Mouse (Mus musculus): ENCODE measurements around the gene Sertad3. TPM values are rescaled to one million over a fixed set of nuclear protein-coding genes. Genes with fewer than 3 reads are reported as not detected.
"Not testable (repeated sequence)": the region's sequence is repeated elsewhere in the genome, so short reads cannot be mapped to it uniquely, and the experiment has no call there.

The Sertad3 gene
- polyA plus RNA-seq, 1 experiment from 2014 or later = 11.3 TPM

DNA sequence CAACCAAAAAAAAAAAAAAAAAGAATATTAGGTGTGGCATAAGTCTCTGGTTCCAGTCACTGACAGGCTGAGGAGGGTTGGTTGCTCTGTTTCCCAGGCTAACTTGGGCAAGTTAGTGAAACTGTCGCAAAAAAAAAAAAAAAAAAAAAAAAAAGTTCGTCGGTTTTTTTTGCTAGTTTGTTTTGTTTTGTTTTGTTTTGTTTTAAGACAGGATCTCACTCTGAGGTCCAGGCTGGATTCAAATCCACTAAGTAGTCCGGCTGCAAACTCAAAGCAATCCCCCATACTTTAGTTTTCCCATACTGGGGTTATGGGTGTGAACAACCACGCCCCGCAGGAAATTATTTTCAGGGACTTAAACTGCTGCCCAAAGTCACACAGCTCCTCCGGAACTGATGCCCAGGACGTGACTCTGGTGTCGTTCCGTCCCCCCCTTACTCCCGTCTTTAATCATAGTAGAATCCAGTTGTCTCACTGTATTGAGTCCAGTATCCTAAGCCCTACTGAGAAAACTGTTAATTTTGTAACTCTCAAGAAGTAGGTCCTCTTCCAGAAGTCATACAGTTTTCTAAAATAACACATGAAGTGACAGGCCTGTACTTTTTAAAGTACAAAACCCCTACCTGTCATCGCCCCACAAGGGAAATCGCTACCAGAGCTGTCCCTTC is 12.7 kb downstream of the Sertad3 start:
- Histone ChIP-seq H3K27ac (replicated peaks) (peak overlapping the region; percentile 88), H3K4me1 (replicated peaks) (peaks cover 30% of the 10 kb centered on the region), H3K4me2 (peak overlapping the region; percentile 70), H3K9ac (peak overlapping the region; percentile 28), H3K36me3 (no peaks in the 10 kb centered on the region), H3K27me3 (no peaks in the 10 kb centered on the region), H3K4me3 (peak overlapping the region; percentile 70), H3K9me3 (no peaks in the 10 kb centered on the region)
- 7% methylated on average over 13 of the region's 13 CpGs for WGBS
- ATAC-seq (ENCODE audit: low FRiP score, low read depth) = peak; percentile 16

- H3K9ac ChIP-seq = peak within 1 kb of the TSS; percentile 70
- peaks cover 23% of the 10 kb centered on the region for H3K4me1 ChIP-seq (replicated peaks)
- WGBS = under 1% methylated on average over 80 of the region's 80 CpGs
- H3K27me3 ChIP-seq = no peaks in the 10 kb centered on the region
- H3K4me2 ChIP-seq = peak within 1 kb of the TSS; percentile 70
- H3K4me3 ChIP-seq = peak within 1 kb of the TSS; percentile 70
- no peaks in the 10 kb centered on the region for H3K36me3 ChIP-seq
- H3K9me3 ChIP-seq = no peaks in the 10 kb centered on the region
- H3K27ac ChIP-seq (replicated peaks) = peak within 1 kb of the TSS; percentile 88
- ATAC-seq (ENCODE audit: low FRiP score, low read depth) = peak; percentile 98
These were observed 13.5 kb downstream of the Sertad3 start, which contains the start of gene Sertad1 for GRCm38 (mm10) chr7:27486770-27487697. TSS of gene Sertad1 (plus strand) at chr7:27486910.

- Histone ChIP-seq H3K4me3 (peak overlapping the region; percentile 70), H3K9me3 (no peaks in the 10 kb centered on the region), H3K36me3 (no peaks in the 10 kb centered on the region), H3K9ac (peak overlapping the region; percentile 70; the same call in 1 of the 2 replicates), H3K4me2 (peak overlapping the region; percentile 70), H3K4me1 (replicated peaks) (peaks cover 23% of the 10 kb centered on the region), H3K27ac (replicated peaks) (peak overlapping the region; percentile 88), H3K27me3 (no peaks in the 10 kb centered on the region)
- ATAC-seq (ENCODE audit: low FRiP score, low read depth) = no peak
- 3% methylated on average over 13 of the region's 13 CpGs for WGBS
These were observed 14.2 kb downstream of the Sertad3 start for GRCm38 (mm10) chr7:27487740-27488268.

- Histone ChIP-seq H3K9me3 (no peaks in the 10 kb centered on the region), H3K4me1 (replicated peaks) (peaks cover 23% of the 10 kb centered on the region), H3K27me3 (no peaks in the 10 kb centered on the region), H3K4me2 (no peak overlapping the region), H3K27ac (replicated peaks) (no peak overlapping the region), H3K4me3 (no peak overlapping the region), H3K36me3 (no peaks in the 10 kb centered on the region), H3K9ac (no peak overlapping the region)
- 93% methylated on average over 24 of the region's 25 CpGs for WGBS
- ATAC-seq (ENCODE audit: low FRiP score, low read depth) = no peak
These were observed 15.8 kb downstream of the Sertad3 start for GRCm38 (mm10) chr7:27489270-27489869.

- WGBS = 40% methylated on average over 4 of the region's 4 CpGs
- no peaks in the 10 kb centered on the region for H3K27me3 ChIP-seq
- no peaks in the 10 kb centered on the region for H3K9me3 ChIP-seq
- ATAC-seq (ENCODE audit: low FRiP score, low read depth) = no peak
- no peaks in the 10 kb centered on the region for H3K36me3 ChIP-seq
- H3K4me2 ChIP-seq = peak overlapping the region; percentile 52
- H3K9ac ChIP-seq = no peak overlapping the region; the same call in 1 of the 2 replicates
- peak overlapping the region; percentile 31 for H3K4me3 ChIP-seq
- H3K27ac ChIP-seq (replicated peaks) = peak overlapping the region; percentile 62
- peaks cover 23% of the 10 kb centered on the region for H3K4me1 ChIP-seq (replicated peaks)
These were observed 16.6 kb downstream of the Sertad3 start for GRCm38 (mm10) chr7:27490227-27490542.

- Histone ChIP-seq H3K36me3 (no peaks in the 10 kb centered on the region), H3K4me1 (replicated peaks) (peaks cover 23% of the 10 kb centered on the region), H3K9ac (no peak overlapping the region; the same call in 1 of the 2 replicates), H3K27me3 (no peaks in the 10 kb centered on the region), H3K27ac (replicated peaks) (peak overlapping the region; percentile 62), H3K4me3 (peak overlapping the region; percentile 31), H3K4me2 (peak overlapping the region; percentile 52), H3K9me3 (no peaks in the 10 kb centered on the region)
- WGBS = 2% methylated on average over 32 of the region's 33 CpGs
- 0 out of 2 replicates have a peak, but pooled peaks have one; percentile 12 for ATAC-seq (ENCODE audit: low FRiP score, low read depth)
These were observed 17.2 kb downstream of the Sertad3 start for GRCm38 (mm10) chr7:27490543-27491329.

GRCm38 (mm10) chr7:27491856-27492255 is 18.3 kb downstream of the Sertad3 start:
- no peaks in the 10 kb centered on the region for H3K9me3 ChIP-seq
- no peak overlapping the region for H3K9ac ChIP-seq
- no peak for ATAC-seq (ENCODE audit: low FRiP score, low read depth)
- no peaks in the 10 kb centered on the region for H3K36me3 ChIP-seq
- H3K4me3 ChIP-seq = no peak overlapping the region
- H3K4me1 ChIP-seq (replicated peaks) = peaks cover 18% of the 10 kb centered on the region
- no peak overlapping the region for H3K4me2 ChIP-seq
- WGBS = 76% methylated on average over 7 of the region's 7 CpGs
- H3K27ac ChIP-seq (replicated peaks) = no peak overlapping the region
- H3K27me3 ChIP-seq = no peaks in the 10 kb centered on the region

GRCm38 (mm10) chr7:27493022-27493421 is 19.5 kb downstream of the Sertad3 start:
- ATAC-seq (ENCODE audit: low FRiP score, low read depth) = no peak
- H3K9me3 ChIP-seq = no peaks in the 10 kb centered on the region
- H3K4me3 ChIP-seq = no peak overlapping the region
- H3K9ac ChIP-seq = no peak overlapping the region
- H3K4me2 ChIP-seq = no peak overlapping the region
- H3K36me3 ChIP-seq = no peaks in the 10 kb centered on the region
- no peak overlapping the region for H3K27ac ChIP-seq (replicated peaks)
- 72% methylated on average over 3 of the region's 3 CpGs for WGBS
- no peaks in the 10 kb centered on the region for H3K27me3 ChIP-seq
- peaks cover 10% of the 10 kb centered on the region for H3K4me1 ChIP-seq (replicated peaks)

DNA sequence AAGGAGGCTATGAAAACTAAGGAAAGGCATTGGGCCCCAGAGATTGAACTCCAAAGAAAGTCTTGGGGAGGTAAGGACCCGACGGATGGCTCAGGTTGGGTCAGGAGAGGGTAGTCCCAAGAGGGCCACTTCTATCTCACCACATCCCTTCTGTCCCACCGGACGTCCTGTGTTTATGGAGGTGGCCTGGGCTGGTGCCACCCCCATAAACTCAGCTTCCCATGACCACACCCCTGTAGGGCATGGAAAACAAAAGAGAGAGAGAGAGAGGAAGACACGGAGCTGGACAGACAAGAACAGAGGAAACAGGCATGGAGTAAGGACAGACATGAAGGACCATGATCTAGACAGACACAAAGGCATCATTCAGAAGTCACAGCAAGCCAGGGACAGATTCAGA is 19.9 kb downstream of the Sertad3 start:
- H3K9me3 ChIP-seq = no peaks in the 10 kb centered on the region
- no peak overlapping the region for H3K4me3 ChIP-seq
- H3K27me3 ChIP-seq = no peaks in the 10 kb centered on the region
- H3K4me2 ChIP-seq = no peak overlapping the region
- 81% methylated on average over 5 of the region's 5 CpGs for WGBS
- H3K36me3 ChIP-seq = no peaks in the 10 kb centered on the region
- H3K27ac ChIP-seq (replicated peaks) = no peak overlapping the region
- ATAC-seq (ENCODE audit: low FRiP score, low read depth) = no peak
- no peak overlapping the region for H3K9ac ChIP-seq
- peaks cover 7% of the 10 kb centered on the region; the same call in 1 of the 2 replicates for H3K4me1 ChIP-seq (replicated peaks)

DNA sequence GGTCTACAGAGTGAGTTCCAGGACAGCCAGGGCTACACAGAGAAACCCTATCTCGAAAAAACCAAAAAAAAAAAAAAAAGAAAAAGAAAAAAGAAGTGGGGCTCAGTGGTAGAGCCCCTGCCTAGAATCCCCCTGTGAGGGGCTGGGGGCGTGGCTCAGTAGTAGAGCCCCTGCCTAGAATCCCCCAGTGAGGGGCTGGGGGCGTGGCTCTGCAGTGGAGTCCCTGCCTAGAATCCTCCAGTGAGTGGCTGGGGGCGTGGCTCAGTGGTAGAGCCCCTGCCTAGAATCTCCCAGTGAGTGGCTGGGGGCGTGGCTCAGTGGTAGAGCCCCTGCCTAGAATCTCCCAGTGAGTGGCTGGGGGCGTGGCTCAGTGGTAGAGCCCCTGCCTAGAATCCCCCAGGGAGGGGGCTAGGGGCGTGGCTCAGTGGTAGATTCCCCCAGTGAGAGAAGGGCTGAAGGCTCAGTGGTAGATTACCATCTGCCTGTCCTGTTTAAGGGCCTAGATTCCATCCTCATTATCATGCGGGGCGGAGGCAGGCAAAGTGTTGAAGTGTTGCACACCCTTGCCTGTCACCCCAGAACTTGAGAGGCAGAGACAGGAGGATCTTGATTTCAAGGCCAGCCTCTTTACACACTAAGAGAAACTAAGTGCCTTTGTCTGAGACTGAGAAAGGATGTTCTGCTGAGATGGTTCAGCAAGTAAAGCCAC is 21.2 kb downstream of the Sertad3 start:
- H3K27me3 ChIP-seq; H3K27ac ChIP-seq (replicated peaks); H3K4me1 ChIP-seq (replicated peaks); H3K4me2 ChIP-seq; H3K36me3 ChIP-seq; H3K9me3 ChIP-seq; H3K9ac ChIP-seq; ATAC-seq (ENCODE audit: low FRiP score, low read depth); H3K4me3 ChIP-seq: not testable (repeated sequence)
- 94% methylated on average over 9 of the region's 9 CpGs for WGBS

DNA sequence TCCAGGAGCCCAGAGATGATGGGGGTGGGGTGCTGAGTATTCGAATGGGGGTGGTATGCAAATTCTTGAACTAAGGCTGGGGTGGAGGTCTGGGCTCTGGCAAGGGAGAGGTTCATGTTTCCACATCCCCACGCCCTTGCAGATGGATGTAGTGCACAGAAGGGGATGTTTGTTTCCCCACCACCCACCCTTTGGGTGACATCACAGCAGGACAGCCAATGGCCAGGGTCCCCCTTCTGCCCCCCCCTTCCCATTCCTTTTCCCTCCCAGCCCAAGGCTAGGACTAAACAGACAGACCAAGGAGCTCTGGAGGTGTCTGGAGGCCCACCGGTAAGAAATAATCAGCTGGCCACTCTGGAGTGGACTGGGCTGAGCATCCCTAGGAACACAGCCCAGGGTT is 25.5 kb downstream of the Sertad3 start, which contains the start of gene Prx:
Prx (plus strand) TSS at position 289 of the 400 bp plus-strand sequence.
- H3K4me2 ChIP-seq = no peak within 1 kb of the TSS
- H3K9me3 ChIP-seq = no peaks in the 10 kb centered on the region
- no peak for ATAC-seq (ENCODE audit: low FRiP score, low read depth)
- no peak within 1 kb of the TSS for H3K4me3 ChIP-seq
- H3K36me3 ChIP-seq = no peaks in the 10 kb centered on the region
- H3K27ac ChIP-seq (replicated peaks) = no peak within 1 kb of the TSS
- no peaks in the 10 kb centered on the region for H3K4me1 ChIP-seq (replicated peaks)
- no peaks in the 10 kb centered on the region for H3K27me3 ChIP-seq
- H3K9ac ChIP-seq = no peak within 1 kb of the TSS
- 61% methylated on average over 3 of the region's 3 CpGs for WGBS
